Mouse (Mus musculus): ENCODE data around the gene Tmem238. TPM values are rescaled to one million over a fixed set of nuclear protein-coding genes. Genes with fewer than 3 reads are reported as not detected.

Tmem238 gene
- polyA plus RNA-seq, 1 experiment from 2014 or later = 23.6 TPM

GRCm38 (mm10) chr7:4771202-4771601 is 18.3 kb downstream of the Tmem238 start, which contains the start of gene Fam71e2:
Gene Fam71e2, minus strand, starts transcription at chr7:4771302.
- H3K27me3 ChIP-seq (ENCODE audit: insufficient read depth, low read length) = peaks cover 19% of the 10 kb centered on the region
- WGBS (ENCODE audit: insufficient replicate concordance) = 63% methylated on average over 3 of the region's 5 CpGs
- DNase-seq = no peak
- no peaks in the 10 kb centered on the region for H3K36me3 ChIP-seq (replicated peaks; ENCODE audit: insufficient read depth, low read length)
- no peak within 1 kb of the TSS for H3K4me3 ChIP-seq (ENCODE audit: low read depth, low read length)
- no peak for ATAC-seq
- no peak within 1 kb of the TSS for H3K4me2 ChIP-seq (ENCODE audit: low read depth, low read length)
- H3K9ac ChIP-seq (replicated peaks) = no peak within 1 kb of the TSS
- no peak within 1 kb of the TSS for H3K27ac ChIP-seq (ENCODE audit: low read depth)
- no peaks in the 10 kb centered on the region for H3K9me3 ChIP-seq (ENCODE audit: low read length)
- TF ChIP-seq CTCF (IDR thresholded peaks at IDR 0.05; ENCODE audit: low read depth) = no peak
- no peak for TF ChIP-seq EP300 (IDR thresholded peaks at IDR 0.05; ENCODE audit: low read depth)
- no peaks in the 10 kb centered on the region for H3K4me1 ChIP-seq (ENCODE audit: insufficient read depth)

- H3K9me3 ChIP-seq (ENCODE audit: low read length) = no peaks in the 10 kb centered on the region
- DNase-seq (no peak), ATAC-seq (peak; percentile 61)
- H3K4me3 ChIP-seq (ENCODE audit: low read depth, low read length) = no peak overlapping the region
- H3K27me3 ChIP-seq (ENCODE audit: insufficient read depth, low read length) = 0 out of 2 replicates have a peak, but pooled peaks cover 4% of the 10 kb centered on the region
- H3K4me1 ChIP-seq (ENCODE audit: insufficient read depth) = no peaks in the 10 kb centered on the region; the same call in 1 of the 2 replicates
- peak overlapping the region; percentile 35; the same call in 1 of the 2 replicates for H3K9ac ChIP-seq (replicated peaks)
- peak overlapping the region; percentile 7; the same call in 1 of the 2 replicates for H3K27ac ChIP-seq (ENCODE audit: low read depth)
- H3K4me2 ChIP-seq (ENCODE audit: low read depth, low read length) = peak overlapping the region; percentile 35
- no peaks in the 10 kb centered on the region for H3K36me3 ChIP-seq (replicated peaks; ENCODE audit: insufficient read depth, low read length)
- no peak for TF ChIP-seq EP300 (IDR thresholded peaks at IDR 0.05; ENCODE audit: low read depth)
- WGBS (ENCODE audit: insufficient replicate concordance) = 25% methylated on average over 4 of the region's 4 CpGs
These were observed 24.3 kb downstream of the Tmem238 start for GRCm38 (mm10) chr7:4764946-4765710.

GRCm38 (mm10) chr7:4759670-4760069 is 29.8 kb downstream of the Tmem238 start:
- no peaks in the 10 kb centered on the region for H3K27me3 ChIP-seq (ENCODE audit: insufficient read depth, low read length)
- ATAC-seq = no peak
- whole genome bisulfite sequencing (ENCODE audit: insufficient replicate concordance) = 27% methylated on average over 1 of the region's 1 CpGs
- no peaks in the 10 kb centered on the region for H3K36me3 ChIP-seq (replicated peaks; ENCODE audit: insufficient read depth, low read length)
- DNase-seq = no peak
- no peak overlapping the region for H3K4me3 ChIP-seq (ENCODE audit: low read depth, low read length)
- H3K4me2 ChIP-seq (ENCODE audit: low read depth, low read length) = no peak overlapping the region
- no peak overlapping the region for H3K9ac ChIP-seq (replicated peaks)
- TF ChIP-seq EP300 (IDR thresholded peaks at IDR 0.05; ENCODE audit: low read depth) = no peak
- no peak for TF ChIP-seq CTCF (IDR thresholded peaks at IDR 0.05; ENCODE audit: low read depth)
- H3K4me1 ChIP-seq (ENCODE audit: insufficient read depth) = no peaks in the 10 kb centered on the region
- no peak overlapping the region for H3K27ac ChIP-seq (ENCODE audit: low read depth)
- no peaks in the 10 kb centered on the region for H3K9me3 ChIP-seq (ENCODE audit: low read length)

DNA sequence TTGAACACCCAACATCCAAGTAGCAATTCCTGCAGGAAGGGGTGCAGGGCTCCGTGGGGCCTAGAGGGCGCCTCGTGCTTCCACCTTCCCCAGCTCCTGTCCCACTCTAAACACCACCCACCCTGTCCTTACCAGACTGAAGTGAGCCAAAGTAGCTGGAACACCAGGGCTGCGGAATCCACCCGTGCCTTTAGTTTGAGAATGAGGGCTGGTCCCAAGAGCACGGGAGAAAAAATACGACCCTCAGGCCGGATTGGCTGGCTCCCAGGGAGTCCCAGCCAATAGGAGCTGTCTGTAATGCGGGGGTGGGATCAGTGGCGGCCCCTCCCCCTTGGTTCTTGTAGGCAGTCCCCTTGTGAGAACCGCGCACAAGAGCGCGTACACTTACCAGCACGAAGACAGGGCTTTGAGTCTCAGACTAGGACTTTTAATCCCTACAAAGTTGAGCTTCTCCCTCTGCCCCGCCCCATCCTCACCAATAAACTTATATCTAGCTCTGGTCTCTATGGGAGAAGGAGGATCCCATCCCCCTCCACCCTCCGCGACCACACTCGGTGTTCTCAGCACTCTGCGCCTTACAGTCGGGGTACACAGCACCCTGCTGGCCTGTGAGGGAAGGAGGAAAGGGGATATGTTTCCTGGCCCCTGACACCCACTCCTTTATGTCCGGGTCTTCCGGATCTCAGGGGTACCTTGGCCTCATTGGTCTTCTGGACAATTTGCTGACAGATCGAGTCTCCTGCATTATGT is 36.5 kb downstream of the Tmem238 start, which contains the start of gene Cox6b2:
Cox6b2 (minus strand) TSS at position 274 of the 750 bp plus-strand sequence.
- Histone ChIP-seq H3K4me2 (ENCODE audit: low read depth, low read length) (peak within 1 kb of the TSS; percentile 76), H3K9ac (replicated peaks) (peak within 1 kb of the TSS; percentile 66), H3K4me1 (ENCODE audit: insufficient read depth) (peaks cover 39% of the 10 kb centered on the region), H3K27me3 (ENCODE audit: insufficient read depth, low read length) (no peaks in the 10 kb centered on the region), H3K27ac (ENCODE audit: low read depth) (peak within 1 kb of the TSS; percentile 49), H3K9me3 (ENCODE audit: low read length) (no peaks in the 10 kb centered on the region), H3K4me3 (ENCODE audit: low read depth, low read length) (peak within 1 kb of the TSS; percentile 51), H3K36me3 (replicated peaks; ENCODE audit: insufficient read depth, low read length) (peaks cover 2% of the 10 kb centered on the region; the same call in 1 of the 2 replicates)
- TF ChIP-seq EP300 (IDR thresholded peaks at IDR 0.05; ENCODE audit: low read depth) = no peak
- TF ChIP-seq CTCF (IDR thresholded peaks at IDR 0.05; ENCODE audit: low read depth) = 0 out of 2 replicates have a peak, but pooled peaks have one; percentile 4
- DNase-seq = peak; percentile 90
- WGBS (ENCODE audit: insufficient replicate concordance) = 7% methylated on average over 24 of the region's 24 CpGs
- ATAC-seq = peak; percentile 84

GRCm38 (mm10) chr7:4751971-4752820 is 37.3 kb downstream of the Tmem238 start:
- Histone ChIP-seq H3K27ac (ENCODE audit: low read depth) (peak overlapping the region; percentile 49), H3K9me3 (ENCODE audit: low read length) (no peaks in the 10 kb centered on the region), H3K4me3 (ENCODE audit: low read depth, low read length) (peak overlapping the region; percentile 51), H3K36me3 (replicated peaks; ENCODE audit: insufficient read depth, low read length) (peaks cover 2% of the 10 kb centered on the region; the same call in 1 of the 2 replicates), H3K4me2 (ENCODE audit: low read depth, low read length) (peak overlapping the region; percentile 76), H3K4me1 (ENCODE audit: insufficient read depth) (peaks cover 46% of the 10 kb centered on the region), H3K9ac (replicated peaks) (peak overlapping the region; percentile 66), H3K27me3 (ENCODE audit: insufficient read depth, low read length) (no peaks in the 10 kb centered on the region)
- peak; percentile 88 for DNase-seq
- peak; percentile 83 for ATAC-seq
- no peak for TF ChIP-seq EP300 (IDR thresholded peaks at IDR 0.05; ENCODE audit: low read depth)
- TF ChIP-seq CTCF (IDR thresholded peaks at IDR 0.05; ENCODE audit: low read depth) = no peak
- 2% methylated on average over 30 of the region's 30 CpGs for WGBS (ENCODE audit: insufficient replicate concordance)
